11 mouse cellular contexts compared by ENCODE assay signal in genomic region chr14:46790303-46790702, GRCm38 (mm10). TPM values are rescaled to one million over a fixed set of nuclear protein-coding genes. Genes with fewer than 3 reads are reported as not detected.
A peak's percentile ranks its signal among the peaks of the same experiment; 100 is the strongest.
DNase-seq lines count a peak whose midpoint lies in the region; ATAC-seq lines count a peak whose summit lies in the region.
"Had no signal": no experiment of that assay in that cellular context is flagged by ENCODE, and none has a peak within 500 bp of the region (broad histone marks: within the 10 kb centered on the region; RNA-seq: fewer than 3 reads in every experiment).

No protein-coding gene starts in this region.

- peak overlapping the region; percentile 16 for H3K4me2 ChIP-seq in liver, embryonic 12.5 days
- H3K4me2 ChIP-seq: forebrain, embryonic 13.5 days had no signal

- H3K9me3 ChIP-seq in liver, embryonic 12.5 days (replicated peaks) = no peaks in the 10 kb centered on the region
- H3K9me3 ChIP-seq: forebrain, embryonic 13.5 days had no signal

- H3K27me3 ChIP-seq in liver, embryonic 12.5 days (replicated peaks) = no peaks in the 10 kb centered on the region
- H3K27me3 ChIP-seq: forebrain, embryonic 13.5 days had no signal

- H3K4me1 ChIP-seq in liver, embryonic 12.5 days = peaks cover 41% of the 10 kb centered on the region

- no peak overlapping the region for H3K9ac ChIP-seq in liver, embryonic 12.5 days
- H3K9ac ChIP-seq: forebrain, embryonic 13.5 days had no signal

- no peak for ATAC-seq in liver, embryonic 12.5 days
- ATAC-seq: forebrain, embryonic 13.5 days had no signal

- intact Hi-C loops in left cerebral cortex, postnatal 10 days (cut with DNase I) = no loop called here

- 0 out of 2 replicates have a peak overlapping the region, but pooled peaks have one; percentile 40 for H3K27ac ChIP-seq in liver, embryonic 12.5 days
- H3K27ac ChIP-seq: forebrain, embryonic 13.5 days had no signal

- H3K4me3 ChIP-seq in liver, embryonic 12.5 days = no peak overlapping the region; the same call in 1 of the 2 replicates
- H3K4me3 ChIP-seq: forebrain, embryonic 13.5 days had no signal

- WGBS in liver, embryonic 12.5 days (ENCODE audit: insufficient replicate concordance) = 53% methylated on average over 4 of the region's 4 CpGs

- peak; percentile 32 for DNase-seq in lung, postnatal 36 days
- DNase-seq in lung, postnatal 14 days = no peak
- DNase-seq in R1 (ENCODE audit: low read depth, low spot score) = peak; percentile 52
- peak; percentile 23 to 30 for DNase-seq in thymus, postnatal 36 days
- no peak for DNase-seq in layer of hippocampus, postnatal 10 days (ENCODE audit: low spot score in 2 of 2)
- DNase-seq in left cerebral cortex, postnatal 10 days (ENCODE audit: extremely low spot score in 1 of 2, low spot score in 2 of 2) = no peak
- DNase-seq: cerebellum, adult 11 months; heart, postnatal 4 days; left cerebral cortex, postnatal 4 days had no signal

- peaks cover under 1% of the 10 kb centered on the region; the same call in 1 of the 2 replicates for H3K36me3 ChIP-seq in liver, embryonic 12.5 days

RNA-seq across cellular contexts. Expression of gene Cnih1, which starts 2.1 kb away (rescaled TPM):
- 109 and 116 TPM in 2 replicates for polyA plus RNA-seq in liver, embryonic 12.5 days (2016; fragmentation: Nextera tagmentation; extraction: Ambion mirVana)
- total RNA-seq in layer of hippocampus, postnatal 10 days (2021) = 10 to 100 TPM; 65.6 to 70.3 TPM
- total RNA-seq in left cerebral cortex, postnatal 10 days (2021) = 10 to 100 TPM; 79.9 to 83.6 TPM

RNA-seq across cellular contexts. Expression of gene Cdkn3, which starts 30.0 kb away (rescaled TPM):
- 98.8 and 99.0 TPM in 2 replicates for polyA plus RNA-seq in liver, embryonic 12.5 days (2016; fragmentation: Nextera tagmentation; extraction: Ambion mirVana)
- 1 to 10 TPM; 1.4 to 3.0 TPM for total RNA-seq in layer of hippocampus, postnatal 10 days (2021)
- 1 to 10 TPM; 1.9 to 2.0 TPM for total RNA-seq in left cerebral cortex, postnatal 10 days (2021)

RNA-seq across cellular contexts. Expression of gene Gmfb, which starts 31.7 kb away (rescaled TPM):
- polyA plus RNA-seq in liver, embryonic 12.5 days (2016; fragmentation: Nextera tagmentation; extraction: Ambion mirVana) = 49.6 and 55.3 TPM in 2 replicates
- total RNA-seq in layer of hippocampus, postnatal 10 days (2021) = 100 to 1,000 TPM; 161 to 175 TPM
- 100 to 1,000 TPM; 155 to 165 TPM for total RNA-seq in left cerebral cortex, postnatal 10 days (2021)

RNA-seq across cellular contexts. Expression of gene Cgrrf1, which starts 41.6 kb away (rescaled TPM):
- 20.6 and 21.7 TPM in 2 replicates for polyA plus RNA-seq in liver, embryonic 12.5 days (2016; fragmentation: Nextera tagmentation; extraction: Ambion mirVana)
- 10 to 100 TPM; 11.0 to 12.5 TPM for total RNA-seq in layer of hippocampus, postnatal 10 days (2021)
- total RNA-seq in left cerebral cortex, postnatal 10 days (2021) = 10 to 100 TPM; 11.5 to 13.9 TPM

Comparison
In these comparisons a context has a peak if more than half of its experiments do, and no peak if none do; other contexts are left out.
1. DNase-seq: peak in lung, postnatal 36 days (single experiment), R1 (single experiment) and thymus, postnatal 36 days (2 of 2); none in lung, postnatal 14 days (single experiment), layer of hippocampus, postnatal 10 days (0 of 2) and left cerebral cortex, postnatal 10 days (0 of 2).